Mouse (Mus musculus) thymus, adult 2 months (tissue): ENCODE data around the gene Ccdc162. TPM values are rescaled to one million over a fixed set of nuclear protein-coding genes. Genes with fewer than 3 reads are reported as not detected.

Experiments
- DNase-seq: peaks from one replicate; pipeline ENCODE4 v3.0.0; 2021
- H3K27ac ChIP-seq: fragments of 200-500 bp; 2 replicates; pipeline ENCODE4 v1.5.1; 2012; ENCODE audit warnings: low read length, control low read depth; ENCODE audit not compliant: control insufficient read depth, insufficient read depth
- H3K27me3 ChIP-seq: fragments of 200-500 bp; 2 replicates; pipeline ENCODE4 v1.6.1; 2012; ENCODE audit warnings: mild to moderate bottlenecking, low read length, moderate library complexity, mixed read lengths; ENCODE audit not compliant: control insufficient read depth, insufficient read depth
- H3K36me3 ChIP-seq: fragments of 200-500 bp; 2 replicates; pipeline ENCODE4 v1.6.1; 2012; ENCODE audit warnings: mild to moderate bottlenecking, low read length, moderate library complexity; ENCODE audit not compliant: control insufficient read depth, insufficient read depth
- H3K4me1 ChIP-seq: fragments of 200-500 bp; replicated peaks from 2 replicates; pipeline ENCODE4 v1.6.1; 2012; ENCODE audit warnings: low read length; ENCODE audit not compliant: control insufficient read depth, insufficient read depth
- H3K4me3 ChIP-seq: fragments of 200-500 bp; 2 replicates; pipeline ENCODE4 v1.5.1; 2012; ENCODE audit warnings: mild to moderate bottlenecking, low read length, control low read depth, moderate library complexity; ENCODE audit not compliant: control insufficient read depth, insufficient read depth
- CTCF ChIP-seq: fragments of 200-500 bp; IDR thresholded peaks from 2 replicates; pipeline ENCODE4 v1.5.1; 2012; ENCODE audit warnings: mild to moderate bottlenecking, control low read depth, low read length, moderate library complexity, borderline replicate concordance; ENCODE audit not compliant: control insufficient read depth, poor library complexity, insufficient read depth; ENCODE audit errors: extremely low read depth
- POLR2A ChIP-seq: fragments of 200-500 bp; IDR thresholded peaks from 2 replicates; pipeline ENCODE4 v1.6.1; 2012; ENCODE audit warnings: mild to moderate bottlenecking, low read length, control low read depth, moderate library complexity; ENCODE audit not compliant: control insufficient read depth, poor library complexity, insufficient read depth; ENCODE audit errors: extremely low read depth
- WGBS: fragments of 180-500 bp; shearing (Covaris S2); methylation state at CpG from one replicate; pipeline ENCODE4 v1.1.7; 2018; 5-methylcytosine and 5-hydroxymethylcytosine counted together
- polyA plus RNA-seq: library from polyadenylated mRNA; depleted of rRNA; stranded (reverse); fragments of >200 nt; gene quantifications from 2 replicates; pipeline ENCODE4 v1.2.3, GENCODE M21; 2012; rRNA removed

Gene Ccdc162
- 2.9 and 5.1 TPM in 2 replicates for polyA plus RNA-seq

DNA sequence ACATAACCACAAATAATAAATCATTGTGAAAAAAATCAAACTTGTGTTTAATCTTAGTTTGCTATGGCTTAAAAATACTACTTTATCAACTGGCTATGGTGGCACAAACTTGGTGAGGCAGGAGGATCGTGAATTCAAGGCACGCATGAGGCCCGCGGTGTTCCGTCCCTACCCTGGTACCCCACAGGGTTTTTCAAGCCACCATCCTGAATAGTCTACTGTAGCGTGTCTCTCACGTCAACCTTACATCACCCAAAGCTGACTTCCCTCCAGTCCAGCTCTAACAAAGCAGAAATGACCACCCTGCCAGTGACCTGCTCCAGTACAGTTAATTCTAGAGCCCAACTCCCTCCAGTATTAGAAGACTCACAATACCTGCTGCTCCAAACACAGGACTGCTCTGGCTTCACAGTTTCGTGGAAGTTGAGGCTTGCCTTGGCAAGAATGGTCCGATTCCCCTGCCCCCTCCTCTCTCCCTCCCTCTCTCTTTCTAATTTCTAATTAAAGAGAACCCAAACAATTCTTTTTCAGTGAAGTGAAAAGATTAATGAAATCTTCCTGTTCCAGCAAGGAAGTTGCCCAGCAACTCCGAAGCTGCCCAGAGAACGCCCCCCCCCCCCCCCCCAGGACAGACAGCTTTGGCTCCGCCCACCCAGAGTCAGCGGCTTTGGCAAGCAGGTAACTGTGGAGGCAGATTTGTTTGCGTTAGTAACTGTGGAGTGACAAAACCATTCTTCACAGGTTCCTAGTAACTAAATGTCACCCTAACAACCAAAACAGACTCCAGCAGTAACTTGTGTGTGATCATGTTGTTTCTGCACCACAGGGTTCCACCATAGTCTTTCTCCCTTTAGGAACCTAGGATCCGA, at the start of gene Ccdc162:
Ccdc162 (minus strand) TSS at position 606 of the 869 bp plus-strand sequence.
- Histone ChIP-seq H3K27me3 (no peaks in the 10 kb centered on the region), H3K27ac (peak within 1 kb of the TSS; percentile 35; the same call in 1 of the 2 replicates), H3K4me1 (no peaks in the 10 kb centered on the region), H3K36me3 (peaks cover 9% of the 10 kb centered on the region), H3K4me3 (no peak within 1 kb of the TSS)
- 84% methylated on average over 15 of the region's 15 CpGs for WGBS
- no peak for DNase-seq
- TF ChIP-seq POLR2A (no peak), CTCF (no peak)

DNA sequence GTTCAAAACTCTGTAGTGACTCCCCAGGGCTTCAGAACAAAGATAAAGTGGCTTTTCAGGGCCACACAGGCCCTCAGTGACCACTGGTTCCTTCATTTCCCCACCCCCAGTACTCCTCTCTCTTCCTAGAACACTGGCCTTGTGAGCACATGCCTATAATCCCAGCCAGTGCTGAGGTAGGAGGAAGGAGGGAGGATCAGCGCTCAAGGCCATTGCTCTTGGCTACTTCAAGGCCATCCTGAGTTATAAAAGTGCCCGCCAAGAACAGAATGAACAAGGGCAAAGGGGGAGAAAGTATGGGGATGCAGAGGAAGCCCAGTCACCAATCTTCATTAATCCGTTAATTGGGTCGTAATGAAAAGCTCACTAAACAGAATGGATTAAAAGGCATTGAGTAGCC, 49.2 kb upstream of the Ccdc162 start:
- H3K4me3 ChIP-seq, result no peak overlapping the region
- TF ChIP-seq CTCF (no peak), POLR2A (no peak)
- no peak for DNase-seq
- WGBS, result 97% methylated on average over 4 of the region's 4 CpGs
- no peaks in the 10 kb centered on the region for H3K27me3 ChIP-seq
- H3K36me3 ChIP-seq, result no peaks in the 10 kb centered on the region
- no peak overlapping the region for H3K27ac ChIP-seq
- H3K4me1 ChIP-seq, result no peaks in the 10 kb centered on the region

DNA sequence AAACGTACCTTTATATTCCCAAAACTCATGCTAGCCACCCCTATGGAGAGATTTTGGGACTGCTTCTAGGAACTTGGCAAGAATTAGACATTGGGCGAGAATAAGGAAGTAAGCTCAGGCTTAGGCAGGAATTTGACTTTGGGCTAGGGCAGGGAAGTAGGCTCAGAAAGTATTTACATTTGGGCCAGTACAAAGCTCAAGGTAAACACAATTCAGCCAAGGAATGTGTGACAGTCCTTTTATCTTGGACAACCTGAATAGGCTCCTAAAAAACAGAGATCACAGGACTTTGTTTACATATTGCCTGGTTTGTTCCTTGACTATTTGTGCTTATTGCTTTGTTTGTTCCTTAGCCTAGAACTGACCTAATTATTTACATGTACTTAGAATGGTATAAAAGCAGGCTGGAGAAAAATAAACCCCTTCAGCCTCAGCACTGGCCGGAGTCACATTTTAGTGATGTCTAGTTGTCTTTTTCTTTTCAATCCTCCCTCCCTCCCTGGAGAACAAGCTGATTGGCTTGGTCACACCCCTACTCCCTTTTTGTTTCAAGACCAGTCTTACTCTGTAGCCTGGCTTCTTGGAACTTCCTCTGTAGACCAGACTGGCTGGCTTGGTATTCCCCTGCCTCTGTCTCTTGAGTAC, 47.4 kb upstream of the Ccdc162 start:
- no peak for DNase-seq
- Histone ChIP-seq H3K27ac (no peak overlapping the region), H3K36me3 (no peaks in the 10 kb centered on the region), H3K27me3 (no peaks in the 10 kb centered on the region), H3K4me1 (no peaks in the 10 kb centered on the region), H3K4me3 (no peak overlapping the region)
- WGBS, result 93% methylated on average over 3 of the region's 3 CpGs
- no peak for TF ChIP-seq CTCF

DNA sequence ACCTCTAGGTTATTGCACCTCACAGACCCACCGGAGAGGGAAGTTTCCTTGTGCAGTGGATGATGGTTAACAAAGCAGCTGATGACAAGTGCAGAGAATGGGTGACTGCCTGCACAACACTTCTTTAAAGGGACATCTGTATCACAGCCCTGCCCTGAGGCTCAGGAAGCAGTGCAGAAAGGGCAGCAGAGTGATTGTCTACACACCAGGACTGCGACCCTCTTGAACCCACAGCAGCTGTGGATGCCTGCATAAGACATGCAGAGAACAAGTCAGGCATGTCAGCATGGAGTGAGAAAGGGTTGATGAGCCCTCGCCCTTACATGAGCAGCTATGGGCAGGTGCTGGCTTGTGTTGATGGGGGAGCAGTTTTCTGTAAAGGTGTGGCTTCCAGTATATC, 44.4 kb upstream of the Ccdc162 start:
- no peak for DNase-seq
- Histone ChIP-seq H3K36me3 (no peaks in the 10 kb centered on the region), H3K27me3 (no peaks in the 10 kb centered on the region), H3K4me3 (no peak overlapping the region), H3K4me1 (no peaks in the 10 kb centered on the region), H3K27ac (no peak overlapping the region)
- 90% methylated on average over 3 of the region's 3 CpGs for WGBS
- no peak for TF ChIP-seq POLR2A
- TF ChIP-seq CTCF, result no peak

DNA sequence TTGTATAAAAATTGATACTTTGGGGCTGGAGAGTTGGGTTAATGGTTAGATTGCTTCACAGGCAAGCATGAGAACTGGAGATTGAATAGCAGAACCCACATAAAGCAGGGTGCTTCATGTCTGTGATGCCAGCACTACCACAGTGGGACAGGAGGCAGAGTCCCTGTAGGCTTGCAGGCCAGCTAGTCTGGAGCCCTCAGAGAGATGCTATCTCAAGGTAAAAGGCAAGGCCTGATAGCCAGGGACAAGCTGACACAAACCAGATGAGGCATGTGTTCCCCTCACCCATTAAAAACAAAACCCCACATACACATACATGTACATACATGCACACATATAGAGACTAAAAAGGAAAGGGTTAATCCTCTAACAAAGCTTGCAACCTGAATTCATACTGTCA, 41.6 kb upstream of the Ccdc162 start:
- no peaks in the 10 kb centered on the region for H3K4me1 ChIP-seq
- H3K27me3 ChIP-seq, result no peaks in the 10 kb centered on the region
- no peak for TF ChIP-seq CTCF
- TF ChIP-seq POLR2A, result no peak
- H3K27ac ChIP-seq, result no peak overlapping the region
- no peaks in the 10 kb centered on the region for H3K36me3 ChIP-seq
- H3K4me3 ChIP-seq, result no peak overlapping the region
- no peak for DNase-seq

DNA sequence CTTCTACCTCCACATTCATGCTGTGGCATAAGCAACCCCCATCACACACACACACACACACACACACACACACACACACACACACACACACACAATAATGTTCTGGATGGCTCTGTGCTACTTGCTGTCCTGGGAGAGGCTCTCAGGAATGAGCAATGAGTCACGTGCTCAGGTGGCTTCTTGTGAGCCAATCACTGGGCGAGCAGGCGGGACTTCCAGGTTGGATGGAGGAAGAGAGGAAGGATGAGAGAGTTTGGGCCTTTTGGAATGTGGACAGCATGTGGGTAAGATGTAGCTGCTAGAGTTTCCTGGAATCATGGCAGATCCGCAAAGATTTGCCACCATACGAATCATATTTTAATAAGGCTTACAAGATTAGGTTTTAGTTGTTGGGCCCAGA, 40.8 kb upstream of the Ccdc162 start:
- WGBS, result 98% methylated on average over 5 of the region's 5 CpGs
- Histone ChIP-seq H3K36me3 (no peaks in the 10 kb centered on the region), H3K4me3 (no peak overlapping the region), H3K4me1 (peaks cover 3% of the 10 kb centered on the region), H3K27me3 (no peaks in the 10 kb centered on the region), H3K27ac (no peak overlapping the region)
- no peak for TF ChIP-seq POLR2A
- no peak for TF ChIP-seq CTCF
- DNase-seq, result no peak
